Mouse (Mus musculus) kidney, adult 2 months (tissue): ENCODE measurements around the gene Cbr2.

Source experiments
- CTCF ChIP-seq: fragments of 200-500 bp; conservative IDR thresholded peaks from 2 replicates; pipeline ENCODE4 v1.5.1; 2011; ENCODE audit warnings: low read depth, mild to moderate bottlenecking, control low read depth, low read length, moderate library complexity, mixed read lengths; ENCODE audit not compliant: insufficient read depth, insufficient read length
- POLR2A ChIP-seq: fragments of 200-500 bp; IDR thresholded peaks from one replicate; pipeline ENCODE4 v1.6.1; 2011; ENCODE audit warnings: low read depth, low read length, control low read depth

GRCm38 (mm10) chr11:120760236-120760635 is 28.3 kb upstream of the Cbr2 start:
- TF ChIP-seq POLR2A (no peak), CTCF (no peak)
